Mouse (Mus musculus) forebrain, embryonic 12.5 days (tissue): ENCODE measurements around the gene Kif26b. TPM values are rescaled to one million over a fixed set of nuclear protein-coding genes. Genes with fewer than 3 reads are reported as not detected.

Experiments
- ATAC-seq: fragments of 200-750 bp; cut with Nextera tagmentation; 2 replicates; pipeline ENCODE4 v1.8.0; 2017; ENCODE audit warnings: moderate TSS enrichment; ENCODE audit not compliant: low FRiP score
- H3K27ac ChIP-seq: fragments of 300-500 bp; sonication (generic); 2 replicates; pipeline ENCODE4 v1.5.1; 2016; ENCODE audit warnings: mild to moderate bottlenecking
- H3K27me3 ChIP-seq: fragments of 300-500 bp; sonication (generic); 2 replicates; pipeline ENCODE4 v1.6.1; 2016; ENCODE audit warnings: mild to moderate bottlenecking
- H3K36me3 ChIP-seq: fragments of 300-500 bp; sonication (generic); replicated peaks from 2 replicates; pipeline ENCODE4 v1.6.1; 2016; ENCODE audit warnings: mild to moderate bottlenecking
- H3K4me1 ChIP-seq: fragments of 300-500 bp; sonication (generic); 2 replicates; pipeline ENCODE4 v1.6.1; 2016
- H3K4me2 ChIP-seq: fragments of 300-500 bp; sonication (generic); 2 replicates; pipeline ENCODE4 v1.6.1; 2016; ENCODE audit warnings: mild to moderate bottlenecking, moderate library complexity
- H3K4me3 ChIP-seq: fragments of 300-500 bp; sonication (generic); replicated peaks from 2 replicates; pipeline ENCODE4 v1.5.1; 2016; ENCODE audit warnings: mild to moderate bottlenecking
- H3K9ac ChIP-seq: fragments of 300-500 bp; sonication (generic); 2 replicates; pipeline ENCODE4 v1.6.1; 2016; ENCODE audit warnings: mild to moderate bottlenecking
- H3K9me3 ChIP-seq: fragments of 300-500 bp; sonication (generic); 2 replicates; pipeline ENCODE4 v1.6.1; 2016
- WGBS: fragments of 180-500 bp; shearing (Covaris S2); methylation state at CpG from one replicate; pipeline ENCODE4 v1.1.7; 2016; 5-methylcytosine and 5-hydroxymethylcytosine counted together
- polyA plus RNA-seq: library from polyadenylated mRNA; unstranded; fragments of >200 nt; fragmentation: Nextera tagmentation; extraction: Ambion mirVana; gene quantifications from 2 replicates; pipeline ENCODE4 v1.2.1, GENCODE M21; 2016

Kif26b gene
- 6.9 and 7.0 TPM in 2 replicates for polyA plus RNA-seq

DNA sequence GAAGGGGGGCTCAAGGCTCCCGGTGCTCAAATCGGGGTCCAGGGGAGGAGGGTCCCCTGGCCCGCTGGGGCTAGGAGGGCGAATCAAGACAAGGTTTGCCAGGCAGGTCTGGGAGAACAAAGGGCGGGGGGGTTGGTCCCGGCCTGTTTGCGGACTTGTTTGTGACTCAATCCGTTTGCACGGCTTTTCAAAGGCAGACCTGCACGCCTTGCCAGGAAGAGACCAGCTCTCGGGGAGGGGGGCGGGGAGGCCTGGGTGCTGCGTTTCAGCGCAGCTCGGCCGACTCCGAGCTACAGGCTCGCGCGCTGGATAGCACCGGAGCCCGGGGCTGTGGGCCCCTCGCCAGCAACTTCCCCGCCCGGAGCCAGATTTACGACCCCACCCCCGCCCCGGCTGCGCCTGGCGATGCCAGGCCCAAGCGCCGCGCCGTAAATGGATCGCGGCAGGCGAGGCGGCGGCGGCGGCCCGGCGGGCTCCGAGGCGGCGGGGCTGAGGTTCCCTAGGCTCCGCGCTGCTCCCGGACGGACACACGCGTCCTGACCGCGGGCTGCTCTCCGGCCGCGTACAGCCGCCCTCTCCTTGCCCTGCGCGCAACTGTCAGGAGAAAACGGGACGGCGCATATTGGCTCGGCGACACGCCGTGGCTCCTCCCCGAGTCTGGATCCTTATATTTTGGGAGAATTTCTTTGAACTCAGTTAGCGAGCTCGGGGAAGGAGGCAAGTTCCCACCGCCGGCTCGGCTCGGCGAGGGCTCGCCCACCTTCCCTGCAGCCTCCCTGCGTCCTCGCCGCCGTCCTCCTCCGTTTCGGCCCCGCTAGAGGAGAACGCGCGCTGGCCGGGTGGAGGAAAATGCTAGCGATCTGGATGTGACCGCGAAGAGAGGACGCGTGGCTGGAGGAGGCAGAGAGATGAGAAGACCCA is at the start of gene Kif26b:
Kif26b (plus strand) TSS at position 695 of the 921 bp plus-strand sequence.
- Histone ChIP-seq H3K9ac (peak within 1 kb of the TSS; percentile 68), H3K27ac (0 out of 2 replicates have a peak within 1 kb of the TSS, but pooled peaks have one; percentile 25), H3K27me3 (peaks cover 53% of the 10 kb centered on the region), H3K36me3 (no peaks in the 10 kb centered on the region), H3K9me3 (no peaks in the 10 kb centered on the region), H3K4me1 (peaks cover 30% of the 10 kb centered on the region), H3K4me2 (peak within 1 kb of the TSS; percentile 99), H3K4me3 (peak within 1 kb of the TSS; percentile 54)
- WGBS: under 1% methylated on average over 92 of the region's 92 CpGs
- peak; percentile 59 for ATAC-seq

DNA sequence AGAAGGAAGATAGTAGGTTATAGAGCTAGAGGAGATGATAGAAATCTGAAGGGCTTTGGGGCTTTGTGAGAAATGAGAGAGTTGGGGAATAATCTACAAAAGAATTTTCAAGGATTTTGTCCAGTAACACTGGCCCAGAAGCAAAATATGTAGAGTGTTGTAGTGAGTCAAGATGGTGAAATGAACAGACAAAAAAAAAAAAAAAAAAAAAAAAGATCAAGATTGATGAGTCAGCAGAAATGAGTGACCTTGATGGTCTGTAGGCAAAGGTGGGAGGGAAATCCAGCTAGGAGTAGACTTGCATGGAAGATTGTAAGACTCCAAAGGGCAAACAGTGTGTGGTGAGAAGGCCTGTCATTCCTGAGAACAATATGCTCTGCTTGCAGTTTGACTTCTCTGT is 45.1 kb upstream of the Kif26b start:
- no peak overlapping the region for H3K4me2 ChIP-seq
- H3K36me3 ChIP-seq: no peaks in the 10 kb centered on the region
- H3K4me3 ChIP-seq: no peak overlapping the region
- no peak overlapping the region for H3K9ac ChIP-seq
- H3K4me1 ChIP-seq: peaks cover 2% of the 10 kb centered on the region; the same call in 1 of the 2 replicates
- H3K27me3 ChIP-seq: no peaks in the 10 kb centered on the region
- H3K9me3 ChIP-seq: no peaks in the 10 kb centered on the region
- no peak for ATAC-seq
- no peak overlapping the region for H3K27ac ChIP-seq

DNA sequence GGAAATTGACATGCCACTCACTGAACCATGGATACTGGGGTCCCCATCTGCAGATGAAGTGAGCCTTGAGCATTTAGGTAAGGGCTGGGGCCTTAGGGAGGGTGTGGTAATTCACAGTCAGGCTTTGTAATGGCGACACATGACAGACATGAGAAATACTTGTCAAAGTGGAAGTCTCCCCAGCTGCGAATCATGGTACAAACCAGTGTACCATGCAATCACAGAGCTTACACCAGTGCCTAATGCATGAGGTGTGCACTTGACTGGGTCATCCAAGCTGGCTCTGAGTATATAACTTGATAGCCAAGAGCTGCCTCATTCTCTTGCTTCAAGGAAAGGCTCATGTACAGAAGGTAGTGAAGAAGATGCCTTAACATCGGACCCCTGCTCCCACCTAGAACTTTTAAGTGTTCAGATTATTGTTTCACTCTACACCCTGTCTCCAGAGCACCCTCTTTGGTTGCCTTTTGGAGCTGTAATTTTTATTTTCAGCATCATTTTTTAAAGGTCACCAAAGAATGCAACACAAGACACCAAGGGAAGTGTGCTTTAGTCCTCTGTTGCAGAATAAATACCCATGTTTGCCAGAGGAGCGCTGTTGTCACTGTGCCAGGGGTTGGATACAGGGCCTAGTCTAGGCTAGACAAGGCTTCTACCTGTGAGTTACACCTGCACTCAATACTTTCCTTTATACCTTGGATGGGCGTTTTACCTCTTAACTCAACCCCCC is 43.6 kb upstream of the Kif26b start:
- no peaks in the 10 kb centered on the region for H3K36me3 ChIP-seq
- H3K9me3 ChIP-seq: no peaks in the 10 kb centered on the region
- whole genome bisulfite sequencing: 76% methylated on average over 5 of the region's 5 CpGs

DNA sequence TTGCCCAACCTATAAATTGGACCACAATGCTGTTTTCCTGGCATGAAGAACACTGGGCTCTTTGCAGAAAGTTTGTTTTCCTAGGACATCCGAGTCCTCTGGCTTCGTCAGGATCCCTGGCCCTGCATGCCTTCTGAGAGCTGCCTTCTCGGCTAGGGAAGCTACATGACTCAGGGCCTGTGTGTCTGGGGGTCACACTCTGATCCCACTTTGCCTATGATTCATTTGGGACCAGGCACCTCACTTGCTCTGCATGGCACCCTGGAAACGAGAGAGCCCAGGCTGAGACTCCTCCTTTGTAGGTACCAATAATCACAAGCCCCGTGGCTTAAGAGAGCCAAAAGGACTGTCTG is 43.1 kb upstream of the Kif26b start:
- no peaks in the 10 kb centered on the region for H3K36me3 ChIP-seq
- no peak for ATAC-seq
- no peaks in the 10 kb centered on the region for H3K27me3 ChIP-seq
- H3K4me1 ChIP-seq: peaks cover 7% of the 10 kb centered on the region
- H3K9ac ChIP-seq: no peak overlapping the region
- H3K4me3 ChIP-seq: no peak overlapping the region
- no peak overlapping the region for H3K27ac ChIP-seq
- no peaks in the 10 kb centered on the region for H3K9me3 ChIP-seq
- WGBS: 68% methylated on average over 5 of the region's 5 CpGs
- H3K4me2 ChIP-seq: no peak overlapping the region

More for the DNA sequence above, 43.6 kb upstream of the Kif26b start:
- no peak overlapping the region for H3K4me3 ChIP-seq
- H3K4me2 ChIP-seq: no peak overlapping the region
- ATAC-seq: no peak
- H3K4me1 ChIP-seq: peaks cover 7% of the 10 kb centered on the region
- no peak overlapping the region for H3K27ac ChIP-seq
- H3K9ac ChIP-seq: no peak overlapping the region
- no peaks in the 10 kb centered on the region for H3K27me3 ChIP-seq

DNA sequence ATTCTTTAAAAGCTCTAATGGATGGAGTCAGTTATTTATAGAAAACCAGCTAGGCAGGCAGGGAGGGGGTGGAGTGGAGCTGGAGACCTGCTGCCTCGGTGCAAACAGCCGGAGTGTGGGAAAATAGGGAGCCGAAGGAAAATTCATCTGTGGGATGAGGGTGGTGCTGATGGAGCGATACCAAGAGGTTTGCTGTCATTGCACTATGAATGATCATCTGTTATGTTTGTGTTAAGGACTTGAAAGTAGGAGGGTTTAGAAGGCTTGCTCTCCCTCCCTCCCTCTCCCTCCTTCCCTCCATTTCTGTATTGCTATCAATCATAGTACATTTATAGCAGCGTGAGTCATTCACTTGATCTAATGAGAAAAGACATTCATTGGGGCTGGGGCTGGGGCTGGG is 42.1 kb upstream of the Kif26b start:
- no peak overlapping the region for H3K4me3 ChIP-seq
- 90% methylated on average over 5 of the region's 5 CpGs for WGBS

DNA sequence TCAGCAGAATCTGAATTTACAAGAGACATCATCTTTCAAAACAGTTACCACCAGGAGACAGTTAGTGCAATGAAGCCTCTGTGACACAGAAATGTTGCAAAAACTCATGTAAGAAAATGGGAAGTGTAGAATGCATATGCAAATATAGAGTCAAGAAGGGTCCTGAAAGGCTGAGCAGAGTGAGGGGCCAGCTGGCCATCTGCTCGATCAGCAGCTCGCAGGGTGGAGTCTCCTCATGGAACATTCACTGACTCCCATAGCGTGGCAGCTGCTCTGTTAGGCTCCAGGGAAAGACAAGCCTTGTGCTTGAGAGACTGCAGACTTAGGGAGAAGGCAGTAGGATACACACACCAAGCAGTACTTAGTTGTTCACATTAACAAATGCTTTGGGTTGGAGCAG is 39.8 kb upstream of the Kif26b start:
- WGBS: 38% methylated on average over 3 of the region's 3 CpGs
- ATAC-seq: no peak

More for the DNA sequence above, 42.1 kb upstream of the Kif26b start:
- Histone ChIP-seq H3K36me3 (no peaks in the 10 kb centered on the region), H3K27me3 (no peaks in the 10 kb centered on the region), H3K4me1 (peaks cover 7% of the 10 kb centered on the region), H3K9me3 (no peaks in the 10 kb centered on the region), H3K4me2 (no peak overlapping the region), H3K9ac (no peak overlapping the region), H3K27ac (no peak overlapping the region)
- no peak for ATAC-seq

DNA sequence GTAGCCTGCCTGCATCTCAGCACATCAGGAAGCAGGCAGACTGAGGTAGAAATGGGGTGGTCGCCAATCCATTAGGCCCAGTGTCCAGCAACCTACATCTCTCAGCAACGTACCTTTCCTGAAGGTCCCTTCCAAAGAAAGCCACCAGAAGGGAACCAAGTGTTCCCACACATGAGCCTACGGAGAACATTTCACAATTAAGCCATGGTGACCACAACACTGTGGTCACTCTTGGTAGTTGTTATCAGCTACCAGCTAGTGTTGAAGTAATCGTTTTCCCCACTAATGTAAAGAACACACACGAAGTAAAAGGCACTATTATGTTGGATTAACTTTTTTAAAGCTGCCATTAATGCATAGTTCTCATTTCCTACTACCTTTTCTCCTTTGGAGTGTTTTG is 37.2 kb upstream of the Kif26b start:
- Histone ChIP-seq H3K27ac (no peak overlapping the region), H3K4me3 (no peak overlapping the region), H3K4me1 (peaks cover 7% of the 10 kb centered on the region), H3K27me3 (no peaks in the 10 kb centered on the region), H3K36me3 (no peaks in the 10 kb centered on the region), H3K4me2 (no peak overlapping the region), H3K9me3 (no peaks in the 10 kb centered on the region), H3K9ac (no peak overlapping the region)
- 86% methylated on average over 5 of the region's 5 CpGs for WGBS
- ATAC-seq: no peak

More for the DNA sequence above, 39.8 kb upstream of the Kif26b start:
- H3K4me3 ChIP-seq: no peak overlapping the region
- no peak overlapping the region for H3K4me2 ChIP-seq
- H3K27me3 ChIP-seq: no peaks in the 10 kb centered on the region
- no peaks in the 10 kb centered on the region for H3K36me3 ChIP-seq
- H3K4me1 ChIP-seq: peaks cover 7% of the 10 kb centered on the region
- no peak overlapping the region for H3K27ac ChIP-seq
- H3K9ac ChIP-seq: no peak overlapping the region
- H3K9me3 ChIP-seq: no peaks in the 10 kb centered on the region

DNA sequence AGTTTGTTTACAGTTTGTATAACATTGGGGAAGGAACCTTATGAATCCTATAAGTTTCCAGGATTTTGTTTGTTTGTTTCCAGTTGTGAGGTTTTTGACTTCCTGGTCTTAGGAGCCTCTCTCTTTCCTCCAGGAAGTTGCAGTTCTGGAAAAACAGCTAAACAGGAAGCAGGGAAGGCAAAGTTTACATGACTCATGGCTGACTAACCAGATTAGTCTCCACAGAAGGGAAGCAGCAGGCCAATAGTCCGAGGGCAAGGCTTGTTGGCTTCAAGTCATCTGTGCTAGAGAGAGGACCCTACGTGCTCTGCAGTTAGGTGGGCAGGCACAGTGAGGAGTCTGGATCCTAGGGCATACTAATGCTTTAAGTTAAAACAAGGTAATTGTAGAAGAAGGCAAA is 36.4 kb upstream of the Kif26b start:
- Histone ChIP-seq H3K27me3 (no peaks in the 10 kb centered on the region), H3K4me3 (no peak overlapping the region), H3K4me2 (no peak overlapping the region), H3K9me3 (no peaks in the 10 kb centered on the region), H3K27ac (no peak overlapping the region), H3K36me3 (no peaks in the 10 kb centered on the region), H3K4me1 (peaks cover 7% of the 10 kb centered on the region), H3K9ac (no peak overlapping the region)
- WGBS: 75% methylated on average over 2 of the region's 2 CpGs
- ATAC-seq: no peak

DNA sequence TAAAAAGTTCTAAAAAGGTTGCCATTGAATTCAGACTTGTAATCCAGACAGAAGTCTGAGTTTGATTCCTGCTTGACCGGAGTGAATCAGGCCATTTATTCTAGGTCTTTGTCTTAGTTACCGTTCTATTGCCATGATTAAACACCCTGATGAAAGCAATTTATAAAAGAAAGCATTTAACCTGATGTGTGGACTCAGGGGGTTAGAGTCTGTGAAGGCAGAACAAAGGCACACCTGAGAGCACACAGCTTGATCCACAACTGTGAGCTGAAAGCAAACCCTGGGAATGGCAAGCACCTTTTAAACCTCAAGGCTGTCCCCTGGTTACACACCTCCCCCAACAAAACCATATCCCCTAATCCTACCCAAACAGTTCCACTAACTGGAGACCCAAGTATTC is 32.7 kb upstream of the Kif26b start:
- Histone ChIP-seq H3K27ac (no peak overlapping the region), H3K4me1 (no peaks in the 10 kb centered on the region), H3K4me3 (no peak overlapping the region), H3K27me3 (no peaks in the 10 kb centered on the region), H3K9ac (no peak overlapping the region), H3K36me3 (no peaks in the 10 kb centered on the region), H3K9me3 (no peaks in the 10 kb centered on the region), H3K4me2 (no peak overlapping the region)
- WGBS: 57% methylated on average over 2 of the region's 2 CpGs
- no peak for ATAC-seq

DNA sequence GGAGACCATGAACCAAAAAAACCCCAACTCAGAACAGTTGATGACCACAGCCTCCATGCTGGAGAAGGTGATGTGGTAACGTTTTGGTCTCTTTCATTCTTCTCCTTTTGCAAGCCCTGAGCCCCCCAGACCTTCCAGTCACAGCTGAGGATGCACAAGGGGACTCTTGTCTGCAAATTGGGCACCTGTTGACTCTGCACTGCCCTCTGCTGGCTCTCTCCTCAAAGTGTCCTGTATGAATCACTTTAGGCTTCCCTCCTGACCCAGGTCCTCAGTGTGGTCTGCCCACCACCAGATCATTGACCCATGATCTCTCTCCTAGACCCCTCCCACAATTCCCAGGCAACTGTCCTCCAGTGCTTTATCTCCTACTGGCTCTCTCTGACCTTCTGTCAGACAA is 32.1 kb upstream of the Kif26b start:
- H3K9me3 ChIP-seq: no peaks in the 10 kb centered on the region
- H3K9ac ChIP-seq: no peak overlapping the region
- no peaks in the 10 kb centered on the region for H3K36me3 ChIP-seq
- ATAC-seq: no peak
- no peaks in the 10 kb centered on the region for H3K4me1 ChIP-seq
- H3K27ac ChIP-seq: no peak overlapping the region
- 69% methylated on average over 1 of the region's 1 CpGs for WGBS
- H3K4me3 ChIP-seq: no peak overlapping the region
- no peaks in the 10 kb centered on the region for H3K27me3 ChIP-seq
- no peak overlapping the region for H3K4me2 ChIP-seq

DNA sequence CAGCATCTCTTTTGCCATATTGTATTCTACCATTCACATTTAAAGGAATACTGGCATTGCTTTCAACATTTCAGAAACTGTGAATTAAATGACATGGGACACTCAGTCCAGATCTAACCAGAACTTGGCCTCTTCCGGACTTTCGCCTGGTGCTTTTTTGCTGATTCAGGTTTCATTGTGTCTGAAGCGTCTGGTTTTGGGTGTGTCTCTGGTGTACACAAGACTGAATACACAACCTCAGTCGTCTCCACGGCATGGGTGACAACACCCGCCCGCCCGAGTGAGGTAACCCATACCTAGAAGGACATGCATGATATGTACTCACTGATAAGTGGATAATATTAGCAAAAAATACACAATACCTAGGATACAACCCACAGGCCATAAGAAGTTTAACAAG is 22.0 kb upstream of the Kif26b start:
- Histone ChIP-seq H3K9ac (no peak overlapping the region), H3K4me1 (no peaks in the 10 kb centered on the region), H3K27me3 (no peaks in the 10 kb centered on the region), H3K36me3 (no peaks in the 10 kb centered on the region), H3K27ac (no peak overlapping the region), H3K9me3 (no peaks in the 10 kb centered on the region), H3K4me3 (no peak overlapping the region), H3K4me2 (no peak overlapping the region)
- no peak for ATAC-seq
- WGBS: 97% methylated on average over 8 of the region's 8 CpGs

DNA sequence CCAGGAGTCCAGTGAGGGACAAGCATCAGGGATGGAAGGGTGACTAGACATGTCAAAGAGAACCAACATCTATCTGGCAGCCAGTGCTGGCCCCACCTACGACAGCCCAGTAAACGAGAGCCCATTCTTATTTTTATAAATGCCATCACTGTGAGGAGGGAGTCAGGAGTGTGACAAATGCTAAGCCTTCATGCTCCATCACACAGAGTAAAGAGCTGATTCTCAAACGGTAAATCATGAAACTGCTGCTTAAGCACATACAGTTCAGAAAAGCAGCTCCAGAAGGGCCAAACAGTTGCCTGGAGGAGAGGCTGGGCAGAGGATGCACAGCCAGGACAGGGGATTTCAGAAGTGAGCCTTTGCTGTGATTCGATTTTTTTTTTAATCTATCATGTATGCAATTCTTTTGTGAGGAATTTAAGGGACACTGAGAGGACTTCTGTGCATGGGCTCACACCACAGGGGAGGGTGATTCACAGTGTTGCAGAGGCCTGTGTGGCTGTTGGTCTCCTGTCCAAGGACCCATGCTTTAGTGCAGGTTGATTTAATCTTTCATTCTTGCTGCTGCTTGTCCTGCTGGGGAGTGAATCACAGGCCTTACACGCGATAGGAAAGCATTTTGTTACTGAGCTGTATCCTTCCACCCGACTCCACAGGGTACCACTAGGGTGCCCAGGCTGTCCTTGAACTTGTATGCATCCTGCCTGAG is 16.4 kb upstream of the Kif26b start:
- 36% methylated on average over 7 of the region's 7 CpGs for WGBS
- Histone ChIP-seq H3K4me2 (no peak overlapping the region), H3K36me3 (no peaks in the 10 kb centered on the region), H3K4me3 (no peak overlapping the region), H3K4me1 (peaks cover 8% of the 10 kb centered on the region), H3K27ac (no peak overlapping the region), H3K9ac (no peak overlapping the region), H3K27me3 (no peaks in the 10 kb centered on the region), H3K9me3 (no peaks in the 10 kb centered on the region)
- ATAC-seq: no peak
